1 mouse cellular context compared by ENCODE assay signal in the genomic region with DNA sequence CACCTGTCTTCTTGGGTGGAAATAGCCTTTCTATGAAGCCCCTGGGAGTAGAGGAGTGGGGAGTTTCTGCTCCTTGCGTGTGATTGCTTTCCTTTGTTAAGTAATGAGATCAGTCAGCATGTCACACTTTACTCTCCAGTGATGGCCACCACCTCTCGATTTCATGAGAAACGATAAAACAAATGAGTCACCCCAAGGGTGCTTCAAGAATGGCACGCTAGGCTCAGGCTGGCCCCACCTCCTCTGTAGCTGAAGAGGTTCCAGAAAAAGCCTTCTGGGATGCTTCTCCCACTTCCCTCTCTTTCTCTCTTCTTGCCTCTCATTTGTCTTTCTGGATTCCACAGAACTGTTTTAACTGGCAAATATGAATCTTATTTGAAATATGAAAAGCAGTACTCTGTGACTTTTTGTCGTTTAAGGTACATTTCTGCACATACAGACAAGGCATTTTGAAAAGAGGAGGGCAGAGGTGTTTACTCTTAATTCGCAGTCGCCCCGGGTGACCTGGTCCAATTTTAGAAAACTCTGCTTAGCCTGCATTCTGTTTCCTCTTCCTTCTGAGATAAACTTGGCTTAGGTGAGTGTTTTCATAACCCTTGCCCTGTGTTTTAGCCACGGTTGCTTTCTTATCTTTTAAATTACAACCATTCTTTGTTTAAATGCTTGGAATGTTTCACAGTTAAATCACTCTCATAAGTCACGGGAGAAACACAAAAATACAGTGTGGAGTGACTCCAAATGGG.
A peak's percentile ranks its signal among the peaks of the same experiment; 100 is the strongest.
TF ChIP-seq lines count a peak whose summit lies in the region.

No protein-coding gene starts in this region.

TF ChIP-seq in myocyte, 11 proteins besides CTCF, POLR2A, EP300 and RAD21:
- TF ChIP-seq POLR2AphosphoS2 (IDR thresholded peaks at IDR 0.05; ENCODE audit: insufficient read length, low read depth) (no peak), CEBPB (IDR thresholded peaks at IDR 0.05; ENCODE audit: insufficient read depth, poor library complexity, severe bottlenecking) (peak; percentile 61; the same call in 1 of the 2 replicates), E2F4 (IDR thresholded peaks at IDR 0.05; ENCODE audit: insufficient read depth) (no peak), REST (IDR thresholded peaks at IDR 0.05; ENCODE audit: insufficient read depth, insufficient read length) (no peak), MYOG (IDR thresholded peaks at IDR 0.05; ENCODE audit: control insufficient read depth in 1 of 3, insufficient read depth in 1 of 3, insufficient read length in 2 of 3, low read depth in 2 of 3) (no peak)
TF ChIP-seq in myocyte: peak in this region for 1.
